Mouse (Mus musculus) embryonic fibroblast, embryonic 13.5 days (primary cell): ENCODE data around the gene Mcf2l.

Source experiments
- CTCF ChIP-seq: IDR thresholded peaks from 2 replicates; pipeline ENCODE4 v1.5.1; 2011; ENCODE audit warnings: mild to moderate bottlenecking, control low read depth, low read length, moderate library complexity, borderline replicate concordance; ENCODE audit not compliant: insufficient read depth
- POLR2A ChIP-seq: IDR thresholded peaks from 2 replicates; pipeline ENCODE4 v1.6.1; 2011; ENCODE audit warnings: low read depth, mild to moderate bottlenecking, control low read depth, low read length, moderate library complexity

DNA sequence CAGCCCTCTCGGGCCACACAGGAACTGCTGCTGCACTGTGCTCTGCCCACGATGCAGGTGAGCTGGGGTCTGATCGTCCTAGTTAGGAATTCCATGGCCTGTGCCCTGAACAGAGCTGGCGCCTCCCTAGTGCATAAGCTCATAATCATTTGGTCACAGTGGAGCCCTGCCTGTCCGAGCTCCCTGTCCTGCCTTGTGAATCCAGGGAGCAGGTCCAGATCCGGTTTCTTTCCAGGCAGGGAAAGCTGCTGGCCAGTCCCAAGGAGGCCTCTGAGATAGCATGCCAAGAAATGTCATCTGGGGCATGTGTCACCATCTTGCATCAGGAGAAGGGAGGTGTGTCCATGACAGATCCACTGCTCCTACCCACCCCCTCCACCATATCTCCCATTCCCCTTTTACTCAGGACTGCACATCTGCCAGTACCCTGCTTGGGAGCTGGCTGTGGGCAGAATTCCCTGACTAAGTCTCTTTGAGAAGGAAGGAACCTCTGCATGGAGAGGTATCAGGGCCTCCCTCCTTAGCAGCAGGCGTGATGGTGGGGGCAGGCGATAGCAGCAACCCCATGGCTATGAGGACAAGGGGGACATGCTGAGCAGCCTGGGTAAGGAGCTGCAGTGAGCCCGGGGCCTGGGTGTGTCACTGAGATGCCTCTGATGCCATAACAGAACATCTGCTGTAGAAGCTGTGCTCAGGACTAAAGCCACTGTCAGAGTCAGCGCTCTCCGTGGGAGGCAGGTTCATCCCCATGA lies 21.4 kb downstream of the Mcf2l start:
- TF ChIP-seq CTCF = no peak
- no peak for TF ChIP-seq POLR2A
